Mouse (Mus musculus): ENCODE measurements around the gene Cacna1c. TPM values are rescaled to one million over a fixed set of nuclear protein-coding genes. Genes with fewer than 3 reads are reported as not detected.

Gene Cacna1c
- total and polyA plus RNA-seq, 2 experiments from 2014 or later = 4.2 to 43.3 TPM

- H3K36me3 ChIP-seq (ENCODE audit: insufficient read depth) = no peaks in the 10 kb centered on the region
- no peak overlapping the region for H3K4me3 ChIP-seq (ENCODE audit: low read depth, low read length)
- no peak overlapping the region for H3K4me2 ChIP-seq (ENCODE audit: low read depth)
- TF ChIP-seq CTCF (IDR thresholded peaks at IDR 0.05; ENCODE audit: low read depth) = no peak
- H3K27ac ChIP-seq (ENCODE audit: low read depth, low read length) = no peak overlapping the region
- H3K4me1 ChIP-seq (ENCODE audit: insufficient read depth) = no peaks in the 10 kb centered on the region
- ATAC-seq (no peak), DNase-seq (no peak)
- H3K9me3 ChIP-seq (ENCODE audit: low read length) = no peaks in the 10 kb centered on the region
- 84% methylated on average over 6 of the region's 6 CpGs for WGBS
- H3K27me3 ChIP-seq (ENCODE audit: insufficient read depth, low read length) = no peaks in the 10 kb centered on the region
- no peak overlapping the region for H3K9ac ChIP-seq
Observed at GRCm38 (mm10) chr6:118946660-118947059, 249.6 kb downstream of the Cacna1c start.

GRCm38 (mm10) chr6:118944093-118944492 is 252.1 kb downstream of the Cacna1c start:
- Histone ChIP-seq H3K27me3 (ENCODE audit: insufficient read depth, low read length) (no peaks in the 10 kb centered on the region), H3K36me3 (ENCODE audit: insufficient read depth) (no peaks in the 10 kb centered on the region), H3K4me1 (ENCODE audit: insufficient read depth) (no peaks in the 10 kb centered on the region), H3K9me3 (ENCODE audit: low read length) (no peaks in the 10 kb centered on the region), H3K4me2 (ENCODE audit: low read depth) (no peak overlapping the region), H3K9ac (no peak overlapping the region), H3K27ac (ENCODE audit: low read depth, low read length) (no peak overlapping the region), H3K4me3 (ENCODE audit: low read depth, low read length) (no peak overlapping the region)
- DNase-seq = no peak
- ATAC-seq = no peak
- 93% methylated on average over 4 of the region's 4 CpGs for WGBS
- no peak for TF ChIP-seq CTCF (IDR thresholded peaks at IDR 0.05; ENCODE audit: low read depth)

- Histone ChIP-seq H3K4me2 (ENCODE audit: low read depth) (no peak overlapping the region), H3K9ac (no peak overlapping the region), H3K27ac (ENCODE audit: low read depth, low read length) (no peak overlapping the region), H3K4me1 (ENCODE audit: insufficient read depth) (0 out of 2 replicates have a peak, but pooled peaks cover 3% of the 10 kb centered on the region), H3K9me3 (ENCODE audit: low read length) (no peaks in the 10 kb centered on the region), H3K4me3 (ENCODE audit: low read depth, low read length) (no peak overlapping the region), H3K36me3 (ENCODE audit: insufficient read depth) (no peaks in the 10 kb centered on the region), H3K27me3 (ENCODE audit: insufficient read depth, low read length) (no peaks in the 10 kb centered on the region)
- 83% methylated on average over 4 of the region's 4 CpGs for WGBS
- DNase-seq = no peak
- ATAC-seq = no peak
- TF ChIP-seq CTCF (IDR thresholded peaks at IDR 0.05; ENCODE audit: low read depth) = no peak
Observed at GRCm38 (mm10) chr6:118941816-118942215, 254.4 kb downstream of the Cacna1c start.

GRCm38 (mm10) chr6:118941036-118941435 is 255.2 kb downstream of the Cacna1c start:
- Histone ChIP-seq H3K4me2 (ENCODE audit: low read depth) (no peak overlapping the region), H3K27ac (ENCODE audit: low read depth, low read length) (no peak overlapping the region)
- over 99% methylated on average over 3 of the region's 3 CpGs for WGBS

GRCm38 (mm10) chr6:118939626-118940025 is 256.6 kb downstream of the Cacna1c start:
- TF ChIP-seq CTCF (IDR thresholded peaks at IDR 0.05; ENCODE audit: low read depth) = no peak
- WGBS = 91% methylated on average over 8 of the region's 8 CpGs
- Histone ChIP-seq H3K9ac (no peak overlapping the region), H3K27me3 (ENCODE audit: insufficient read depth, low read length) (no peaks in the 10 kb centered on the region), H3K4me3 (ENCODE audit: low read depth, low read length) (no peak overlapping the region), H3K9me3 (ENCODE audit: low read length) (no peaks in the 10 kb centered on the region), H3K4me1 (ENCODE audit: insufficient read depth) (0 out of 2 replicates have a peak, but pooled peaks cover 3% of the 10 kb centered on the region), H3K27ac (ENCODE audit: low read depth, low read length) (no peak overlapping the region), H3K4me2 (ENCODE audit: low read depth) (no peak overlapping the region), H3K36me3 (ENCODE audit: insufficient read depth) (no peaks in the 10 kb centered on the region)
- DNase-seq (no peak), ATAC-seq (no peak)

More at GRCm38 (mm10) chr6:118941036-118941435, 255.2 kb downstream of the Cacna1c start:
- no peaks in the 10 kb centered on the region for H3K27me3 ChIP-seq (ENCODE audit: insufficient read depth, low read length)
- ATAC-seq = no peak
- H3K9ac ChIP-seq = no peak overlapping the region
- DNase-seq = no peak
- no peaks in the 10 kb centered on the region for H3K9me3 ChIP-seq (ENCODE audit: low read length)
- no peak overlapping the region for H3K4me3 ChIP-seq (ENCODE audit: low read depth, low read length)
- no peaks in the 10 kb centered on the region for H3K36me3 ChIP-seq (ENCODE audit: insufficient read depth)
- no peak for TF ChIP-seq CTCF (IDR thresholded peaks at IDR 0.05; ENCODE audit: low read depth)
- H3K4me1 ChIP-seq (ENCODE audit: insufficient read depth) = 0 out of 2 replicates have a peak, but pooled peaks cover 3% of the 10 kb centered on the region

- ATAC-seq (no peak), DNase-seq (no peak)
- Histone ChIP-seq H3K4me2 (ENCODE audit: low read depth) (no peak overlapping the region), H3K27me3 (ENCODE audit: insufficient read depth, low read length) (no peaks in the 10 kb centered on the region), H3K4me1 (ENCODE audit: insufficient read depth) (0 out of 2 replicates have a peak, but pooled peaks cover 4% of the 10 kb centered on the region), H3K36me3 (ENCODE audit: insufficient read depth) (no peaks in the 10 kb centered on the region), H3K9me3 (ENCODE audit: low read length) (no peaks in the 10 kb centered on the region), H3K9ac (no peak overlapping the region), H3K27ac (ENCODE audit: low read depth, low read length) (no peak overlapping the region), H3K4me3 (ENCODE audit: low read depth, low read length) (no peak overlapping the region)
- TF ChIP-seq CTCF (IDR thresholded peaks at IDR 0.05; ENCODE audit: low read depth) = no peak
- WGBS = 43% methylated on average over 13 of the region's 13 CpGs
Observed at GRCm38 (mm10) chr6:118938386-118939096, 257.7 kb downstream of the Cacna1c start.

GRCm38 (mm10) chr6:118937536-118937935 is 258.7 kb downstream of the Cacna1c start:
- H3K27me3 ChIP-seq (ENCODE audit: insufficient read depth, low read length) = no peaks in the 10 kb centered on the region
- 72% methylated on average over 5 of the region's 5 CpGs for WGBS
- H3K9me3 ChIP-seq (ENCODE audit: low read length) = no peaks in the 10 kb centered on the region
- H3K4me2 ChIP-seq (ENCODE audit: low read depth) = no peak overlapping the region
- ATAC-seq (no peak), DNase-seq (no peak)
- no peak overlapping the region for H3K27ac ChIP-seq (ENCODE audit: low read depth, low read length)
- H3K4me1 ChIP-seq (ENCODE audit: insufficient read depth) = peaks cover 14% of the 10 kb centered on the region; the same call in 1 of the 2 replicates
- H3K9ac ChIP-seq = no peak overlapping the region
- no peak overlapping the region for H3K4me3 ChIP-seq (ENCODE audit: low read depth, low read length)
- no peak for TF ChIP-seq CTCF (IDR thresholded peaks at IDR 0.05; ENCODE audit: low read depth)
- H3K36me3 ChIP-seq (ENCODE audit: insufficient read depth) = no peaks in the 10 kb centered on the region

All from forebrain, postnatal 0 days (tissue).